Mouse (Mus musculus) bone marrow, adult 2 months (tissue): ENCODE data around the gene Bag1.

ENCODE experiments used
- CTCF ChIP-seq: fragments of 200-500 bp; IDR thresholded peaks from 2 replicates; pipeline ENCODE4 v1.5.1; 2011; ENCODE audit warnings: low read length, control low read depth; ENCODE audit not compliant: control insufficient read depth, insufficient read depth
- POLR2A ChIP-seq: fragments of 200-500 bp; IDR thresholded peaks from 2 replicates; pipeline ENCODE4 v1.6.1; 2011; ENCODE audit warnings: low read depth, mild to moderate bottlenecking, control low read depth, low read length, borderline replicate concordance; ENCODE audit not compliant: control insufficient read depth

- TF ChIP-seq CTCF (no peak), POLR2A (no peak)
Measured at GRCm38 (mm10) chr4:40895118-40895517, 53.0 kb downstream of the Bag1 start.
